Mouse (Mus musculus): ENCODE data around the gene Mgrn1.

Mgrn1 gene

GRCm38 (mm10) chr16:4939412-4939811 lies 53.4 kb downstream of the Mgrn1 start:
- DNase-seq (ENCODE audit: low read depth, low spot score), result peak; percentile 75

- no peak for DNase-seq (ENCODE audit: low read depth, low spot score)
Measured at GRCm38 (mm10) chr16:4940311-4940850, 54.3 kb downstream of the Mgrn1 start.

- DNase-seq (ENCODE audit: low read depth, low spot score), result no peak
Measured at GRCm38 (mm10) chr16:4941016-4941415, 55.0 kb downstream of the Mgrn1 start.

GRCm38 (mm10) chr16:4942868-4943267 lies 56.8 kb downstream of the Mgrn1 start:
- no peak for DNase-seq (ENCODE audit: low read depth, low spot score)

GRCm38 (mm10) chr16:4943431-4943830 lies 57.4 kb downstream of the Mgrn1 start:
- no peak for DNase-seq (ENCODE audit: low read depth, low spot score)

GRCm38 (mm10) chr16:4945415-4945814 lies 59.4 kb downstream of the Mgrn1 start:
- DNase-seq (ENCODE audit: low read depth, low spot score), result no peak

GRCm38 (mm10) chr16:4946155-4946554 lies 60.1 kb downstream of the Mgrn1 start:
- no peak for DNase-seq (ENCODE audit: low read depth, low spot score)

- no peak for DNase-seq (ENCODE audit: low read depth, low spot score)
Measured at GRCm38 (mm10) chr16:4947378-4947777, 61.3 kb downstream of the Mgrn1 start.

- DNase-seq (ENCODE audit: low read depth, low spot score), result no peak
Measured at GRCm38 (mm10) chr16:4956609-4957008, 70.6 kb downstream of the Mgrn1 start.

GRCm38 (mm10) chr16:4957446-4957845 lies 71.4 kb downstream of the Mgrn1 start:
- no peak for DNase-seq (ENCODE audit: low read depth, low spot score)

GRCm38 (mm10) chr16:4960260-4960659 lies 74.2 kb downstream of the Mgrn1 start:
- no peak for DNase-seq (ENCODE audit: low read depth, low spot score)

- DNase-seq (ENCODE audit: low read depth, low spot score), result peak; percentile 30
Measured at GRCm38 (mm10) chr16:4963346-4963745, 77.3 kb downstream of the Mgrn1 start.

GRCm38 (mm10) chr16:4963797-4964709 lies 78.0 kb downstream of the Mgrn1 start, which contains the start of gene Anks3:
Gene Anks3 (minus strand): TSS chr16:4964205.
- peak; percentile 99 for DNase-seq (ENCODE audit: low read depth, low spot score)

- DNase-seq (ENCODE audit: low read depth, low spot score), result peak; percentile 58
Measured at GRCm38 (mm10) chr16:4964731-4965391, 78.8 kb downstream of the Mgrn1 start.

GRCm38 (mm10) chr16:4965392-4966129 lies 79.5 kb downstream of the Mgrn1 start:
- DNase-seq (ENCODE audit: low read depth, low spot score), result no peak

- no peak for DNase-seq (ENCODE audit: low read depth, low spot score)
Measured at GRCm38 (mm10) chr16:4968426-4968825, 82.4 kb downstream of the Mgrn1 start.

GRCm38 (mm10) chr16:4969055-4969843 lies 83.2 kb downstream of the Mgrn1 start:
- DNase-seq (ENCODE audit: low read depth, low spot score), result no peak

GRCm38 (mm10) chr16:4971626-4972025 lies 85.6 kb downstream of the Mgrn1 start:
- no peak for DNase-seq (ENCODE audit: low read depth, low spot score)

GRCm38 (mm10) chr16:4974521-4974920 lies 88.5 kb downstream of the Mgrn1 start:
- no peak for DNase-seq (ENCODE audit: low read depth, low spot score)

GRCm38 (mm10) chr16:4976180-4976579 lies 90.1 kb downstream of the Mgrn1 start:
- no peak for DNase-seq (ENCODE audit: low read depth, low spot score)
